Mouse (Mus musculus): ENCODE results near the gene Sh2b2.

Sh2b2 gene

GRCm38 (mm10) chr5:136182049-136182448 is 64.3 kb downstream of the Sh2b2 start:
- DNase-seq (ENCODE audit: extremely low spot score, low spot score), result no peak

- DNase-seq (ENCODE audit: extremely low spot score, low spot score), result no peak
Observed at GRCm38 (mm10) chr5:136181197-136181596, 65.2 kb downstream of the Sh2b2 start.

GRCm38 (mm10) chr5:136179594-136179993 is 66.8 kb downstream of the Sh2b2 start:
- DNase-seq (ENCODE audit: extremely low spot score, low spot score), result no peak

- no peak for DNase-seq (ENCODE audit: extremely low spot score, low spot score)
Observed at GRCm38 (mm10) chr5:136173606-136174463, 72.5 kb downstream of the Sh2b2 start.

GRCm38 (mm10) chr5:136172939-136173338 is 73.4 kb downstream of the Sh2b2 start:
- no peak for DNase-seq (ENCODE audit: extremely low spot score, low spot score)

- no peak for DNase-seq (ENCODE audit: extremely low spot score, low spot score)
Observed at GRCm38 (mm10) chr5:136171363-136172341, 74.7 kb downstream of the Sh2b2 start.

- DNase-seq (ENCODE audit: extremely low spot score, low spot score), result peak; percentile 89
Observed at GRCm38 (mm10) chr5:136170512-136171362, 75.6 kb downstream of the Sh2b2 start, which contains the start of gene Orai2. Gene Orai2 (minus strand): TSS chr5:136170713.

GRCm38 (mm10) chr5:136169626-136170511 is 76.5 kb downstream of the Sh2b2 start:
- DNase-seq (ENCODE audit: extremely low spot score, low spot score), result no peak
